Mouse (Mus musculus): Measurements from ENCODE around the gene Tomm5. TPM values are rescaled to one million over a fixed set of nuclear protein-coding genes. Genes with fewer than 3 reads are reported as not detected.

The Tomm5 gene
- 100 to 1,000 TPM; 199 to 201 TPM for polyA plus RNA-seq (2012; fragmentation: generic; extraction: Trizol)

DNA sequence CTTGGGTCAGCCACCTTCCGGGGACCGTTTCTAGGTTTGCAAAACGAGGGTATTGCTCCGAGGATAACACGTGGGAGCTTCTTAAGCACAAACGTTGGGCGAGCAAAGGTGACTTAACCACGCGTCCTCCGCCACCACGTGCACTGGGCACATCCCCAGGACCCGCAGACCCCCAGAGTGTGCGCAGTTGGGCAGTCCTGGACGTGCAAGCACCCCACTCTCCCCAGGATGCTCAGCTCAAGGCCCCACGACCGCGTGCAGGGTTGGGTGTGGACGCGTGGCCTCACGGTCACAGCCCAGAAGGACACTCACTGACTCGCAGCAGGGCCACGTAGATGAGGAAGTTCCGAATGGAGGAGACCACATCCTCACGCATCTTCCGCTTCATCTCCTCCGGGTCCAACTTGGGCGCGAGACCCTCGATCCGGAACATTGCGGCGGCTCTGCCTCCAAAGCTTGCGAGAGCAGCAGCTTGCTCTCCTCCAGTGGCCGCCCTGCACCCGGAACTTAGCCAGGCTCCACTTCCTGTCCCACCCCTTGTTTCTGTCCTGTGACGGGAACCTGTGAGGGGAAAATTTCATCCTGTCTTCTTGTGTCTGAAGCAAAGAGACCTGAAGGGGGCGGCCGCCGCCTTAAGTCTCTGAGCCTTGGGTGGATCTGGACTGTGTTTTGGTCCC is at the start of gene Tomm5:
Gene Tomm5 (minus strand): TSS at position 514 of the 677 bp plus-strand sequence.

GRCm38 (mm10) chr4:45084021-45084894 is 23.7 kb downstream of the Tomm5 start, which contains the start of gene Fbxo10:
Fbxo10 (minus strand) TSS chr4:45084604.

Other genes with a start within 250 kb of the Tomm5 start
- 10 to 100 TPM; 53.9 to 63.5 TPM for gene Grhpr, start 126.7 kb downstream of the Tomm5 start, polyA plus RNA-seq (2012; fragmentation: generic; extraction: Trizol)
- 1 to 10 TPM; 1.1 to 8.7 TPM for gene Zbtb5, start 95.7 kb downstream of the Tomm5 start, polyA plus RNA-seq (2012; fragmentation: generic; extraction: Trizol)
- 10 to 100 TPM; 11.5 to 18.4 TPM for gene Polr1e, start 89.5 kb downstream of the Tomm5 start, polyA plus RNA-seq (2012; fragmentation: generic; extraction: Trizol)
- 10 to 100 TPM in 1 of 2 experiments, 1 to 10 TPM in 1; 2.5 to 17.1 TPM for gene Fbxo10, start 23.5 kb downstream of the Tomm5 start, polyA plus RNA-seq (2012; fragmentation: generic; extraction: Trizol)
- not detected for gene Frmpd1, start 76.8 kb upstream of the Tomm5 start, polyA plus RNA-seq (2012; fragmentation: generic; extraction: Trizol)
- gene Trmt10b, start 189.0 kb upstream of the Tomm5 start, polyA plus RNA-seq (2012; fragmentation: generic; extraction: Trizol) = 1 to 10 TPM; 1.8 to 7.7 TPM
- gene Dcaf10, start 234.0 kb upstream of the Tomm5 start, polyA plus RNA-seq (2012; fragmentation: generic; extraction: Trizol) = 10 to 100 TPM in 1 of 2 experiments, 1 to 10 TPM in 1; 5.0 to 10.8 TPM
- gene Exosc3, start 234.6 kb upstream of the Tomm5 start, polyA plus RNA-seq (2012; fragmentation: generic; extraction: Trizol) = 10 to 100 TPM; 16.6 to 28.4 TPM